22 mouse cellular contexts compared by ENCODE assay signal in the genomic region with DNA sequence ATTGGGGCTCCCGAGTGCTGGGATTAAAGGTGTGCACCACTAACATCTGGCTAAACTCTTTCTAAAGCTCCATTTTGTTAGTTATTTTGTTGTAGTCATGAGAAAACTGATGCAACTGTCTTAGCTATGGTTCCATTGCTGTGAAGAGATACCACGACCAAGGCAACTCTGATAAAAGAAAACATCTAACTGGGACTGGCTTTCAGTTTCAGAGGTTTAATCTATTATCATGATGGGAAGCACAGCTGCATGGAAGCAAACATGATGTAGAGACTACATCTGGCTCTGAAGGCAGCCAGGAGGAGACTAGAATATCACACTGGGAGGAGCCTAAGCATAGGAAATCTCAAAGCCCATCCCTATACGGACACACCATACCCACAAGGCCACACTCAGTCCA. TPM values are rescaled to one million over a fixed set of nuclear protein-coding genes. Genes with fewer than 3 reads are reported as not detected.
DNase-seq lines count a peak whose midpoint lies in the region; ATAC-seq and TF ChIP-seq lines count a peak whose summit lies in the region.
"Had no signal": no experiment of that assay in that cellular context is flagged by ENCODE, and none has a peak within 500 bp of the region (broad histone marks: within the 10 kb centered on the region; RNA-seq: fewer than 3 reads in every experiment).

No protein-coding gene starts in this region.

- TF ChIP-seq POLR2A in MEL (IDR thresholded peaks at IDR 0.05; ENCODE audit: control insufficient read depth in 1 of 2, insufficient read depth in 1 of 2, low read depth in 1 of 2, low read length in 2 of 2, poor library complexity in 1 of 2) = no peak

- H3K27me3 ChIP-seq in forebrain, embryonic 12.5 days = no peaks in the 10 kb centered on the region
- no peaks in the 10 kb centered on the region for H3K27me3 ChIP-seq in forebrain, embryonic 15.5 days
- H3K27me3 ChIP-seq in MEL (ENCODE audit: control insufficient read depth in 1 of 2, insufficient read depth in 2 of 2, low read length in 2 of 2) = no peaks in the 10 kb centered on the region
- H3K27me3 ChIP-seq: CH12.LX, Patski had no signal

- ATAC-seq in forebrain, embryonic 12.5 days (ENCODE audit: low FRiP score) = 0 out of 2 replicates have a peak, but pooled peaks have one; percentile 27
- no peak for ATAC-seq in forebrain, embryonic 15.5 days (replicated peaks)
- ATAC-seq: activated CD4-positive, CD25-positive, alpha-beta regulatory T cell, adult 4 months; CD4-positive, CD25-positive, alpha-beta regulatory T cell, adult 4 months; Patski had no signal

- H3K9ac ChIP-seq in forebrain, embryonic 12.5 days = no peak overlapping the region
- no peak overlapping the region for H3K9ac ChIP-seq in forebrain, embryonic 15.5 days (replicated peaks)
- H3K9ac ChIP-seq in MEL (ENCODE audit: control insufficient read depth, low read depth, low read length, poor library complexity, severe bottlenecking) = no peak overlapping the region

- H3K4me3 ChIP-seq in forebrain, embryonic 12.5 days (replicated peaks) = no peak overlapping the region
- no peak overlapping the region for H3K4me3 ChIP-seq in forebrain, embryonic 15.5 days
- H3K4me3 ChIP-seq in MEL (ENCODE audit: control insufficient read depth in 1 of 2, insufficient read depth in 1 of 2, low read depth in 2 of 2, low read length in 2 of 2) = no peak overlapping the region

- peak in 1 of 2 experiments; percentile 53; a peak in 1 of 4 replicates for TF ChIP-seq EP300 in MEL (IDR thresholded peaks at IDR 0.05; ENCODE audit: low read depth in 1 of 2, low read length in 2 of 2)

- no peak overlapping the region for H3K4me2 ChIP-seq in forebrain, embryonic 12.5 days
- no peak overlapping the region for H3K4me2 ChIP-seq in forebrain, embryonic 15.5 days (replicated peaks)

- no peaks in the 10 kb centered on the region for H3K4me1 ChIP-seq in forebrain, embryonic 12.5 days
- no peaks in the 10 kb centered on the region for H3K4me1 ChIP-seq in forebrain, embryonic 15.5 days
- H3K4me1 ChIP-seq in MEL (ENCODE audit: control insufficient read depth in 1 of 2, insufficient read depth in 2 of 2, low read length in 2 of 2) = peaks cover 4 to 9% of the 10 kb centered on the region in 2 experiments; a peak in 2 of 4 replicates

- TF ChIP-seq RAD21 in MEL (IDR thresholded peaks at IDR 0.05; ENCODE audit: low read depth, low read length) = no peak

- no peak for TF ChIP-seq CTCF in MEL (IDR thresholded peaks at IDR 0.05 in 2 of 3, conservative IDR thresholded peaks at IDR 0.05 in 1 of 3; ENCODE audit: control insufficient read depth in 1 of 3, insufficient read depth in 1 of 3, low read depth in 2 of 3, low read length in 3 of 3, poor library complexity in 1 of 3, severe bottlenecking in 1 of 3)

- no peak for DNase-seq in MEL (ENCODE audit: low read depth, low spot score)
- no peak for DNase-seq in spleen, postnatal 10 days (ENCODE audit: low spot score in 2 of 2)
- DNase-seq: adrenal gland, adult 2 months; adrenal gland, adult 8-10 months; adrenal gland, postnatal 10 days; adrenal gland, postnatal 14 days; adrenal gland, postnatal 25 days; adrenal gland, postnatal 36 days; B cell, adult 2 months; cerebellum, adult 11 months; cerebellum, adult 11-12 months; cerebellum, adult 18-20 months; cerebellum, adult 2 months had no signal

- WGBS in forebrain, embryonic 12.5 days = 90% methylated on average over 3 of the region's 3 CpGs
- WGBS in forebrain, embryonic 15.5 days = 88% methylated on average over 3 of the region's 3 CpGs

- H3K36me3 ChIP-seq in forebrain, embryonic 12.5 days (replicated peaks) = no peaks in the 10 kb centered on the region
- no peaks in the 10 kb centered on the region for H3K36me3 ChIP-seq in forebrain, embryonic 15.5 days
- H3K36me3 ChIP-seq in MEL (ENCODE audit: control insufficient read depth in 1 of 2, insufficient read depth in 2 of 2, low read length in 2 of 2) = no peaks in the 10 kb centered on the region
- H3K36me3 ChIP-seq: G1E had no signal

- no peaks in the 10 kb centered on the region for H3K9me3 ChIP-seq in forebrain, embryonic 12.5 days
- H3K9me3 ChIP-seq in forebrain, embryonic 15.5 days = no peaks in the 10 kb centered on the region
- no peaks in the 10 kb centered on the region for H3K9me3 ChIP-seq in MEL (replicated peaks; ENCODE audit: insufficient read depth, low read length)

- no peaks in the 10 kb centered on the region for H3K79me2 ChIP-seq in MEL (ENCODE audit: control insufficient read depth, insufficient read depth, low read length, poor library complexity)

- no peak overlapping the region for H3K27ac ChIP-seq in forebrain, embryonic 12.5 days
- H3K27ac ChIP-seq in forebrain, embryonic 15.5 days (replicated peaks) = no peak overlapping the region
- no peak overlapping the region for H3K27ac ChIP-seq in MEL (ENCODE audit: control insufficient read depth, low read depth, low read length)

TF ChIP-seq in MEL, 35 proteins besides CTCF, POLR2A, EP300 and RAD21:
- TF ChIP-seq SIN3A (IDR thresholded peaks at IDR 0.05; ENCODE audit: low read length) (no peak), TCF12 (IDR thresholded peaks at IDR 0.05; ENCODE audit: low read depth, low read length) (peak; percentile 60; the same call in 1 of the 2 replicates), GATA1 (IDR thresholded peaks at IDR 0.05; ENCODE audit: low read depth, low read length) (peak; percentile 20; the same call in 1 of the 2 replicates), SMC3 (IDR thresholded peaks at IDR 0.05; ENCODE audit: low read depth, low read length) (no peak), ZKSCAN1 (IDR thresholded peaks at IDR 0.05; ENCODE audit: low read depth, low read length) (no peak), HCFC1 (IDR thresholded peaks at IDR 0.05; ENCODE audit: low read depth, low read length) (no peak), ETS1 (IDR thresholded peaks at IDR 0.05; ENCODE audit: low read depth, low read length) (peak; percentile 60)

RNA-seq across cellular contexts. Expression of a gene that starts 19.2 kb away (rescaled TPM):
- 1.5 and 1.7 TPM in 2 replicates for polyA plus RNA-seq in forebrain, embryonic 12.5 days (2016; fragmentation: Nextera tagmentation; extraction: Ambion mirVana)
- polyA plus RNA-seq in forebrain, embryonic 15.5 days (2015; fragmentation: Nextera tagmentation; extraction: Ambion mirVana) = 2.2 TPM in 2 replicates
- total RNA-seq in MEL (2012; rRNA removed) = 83.2 and 101 TPM in 2 replicates
- polyA plus RNA-seq in MEL (2012; ENCODE audit: insufficient read depth in 1 of 2, insufficient read length in 2 of 2, low read depth in 1 of 2, low replicate concordance in 2 of 2, missing spikeins in 1 of 2) = 10 to 100 TPM; 50.2 to 98.2 TPM
- polyA plus RNA-seq: activated CD4-positive, CD25-positive, alpha-beta regulatory T cell, adult 4 months; CD4-positive, CD25-positive, alpha-beta regulatory T cell, adult 4 months had no signal

RNA-seq across cellular contexts. Expression of a gene that starts 48.7 kb away (rescaled TPM):
- polyA plus RNA-seq in forebrain, embryonic 12.5 days (2016; fragmentation: Nextera tagmentation; extraction: Ambion mirVana) = 0.13 and 0.40 TPM in 2 replicates
- 1.2 and 1.3 TPM in 2 replicates for polyA plus RNA-seq in forebrain, embryonic 15.5 days (2015; fragmentation: Nextera tagmentation; extraction: Ambion mirVana)
- not detected in 2 replicates for total RNA-seq in MEL (2012; rRNA removed)
- not detected for polyA plus RNA-seq in MEL (2012; ENCODE audit: insufficient read depth in 1 of 2, insufficient read length in 2 of 2, low read depth in 1 of 2, low replicate concordance in 2 of 2, missing spikeins in 1 of 2)
- total RNA-seq: adrenal gland, adult 18-20 months; adrenal gland, adult 2 months; adrenal gland, adult 8-10 months; adrenal gland, postnatal 14 days; adrenal gland, postnatal 25 days; adrenal gland, postnatal 36 days; CH12.LX had no signal
- polyA plus RNA-seq: activated CD4-positive, CD25-positive, alpha-beta regulatory T cell, adult 4 months; C2C12; CD4-positive, CD25-positive, alpha-beta regulatory T cell, adult 4 months; G1E; Patski had no signal

Comparison
In these comparisons a context has a peak if more than half of its experiments do, and no peak if none do; other contexts are left out.
1. RNA of a gene that starts 19.2 kb away (polyA plus RNA-seq): 50.2 to 98.2 TPM in MEL; 2.2 TPM in forebrain, embryonic 15.5 days and 1.5 to 1.7 TPM in forebrain, embryonic 12.5 days; every median in the first group is over 10 times any median in the second.